Mouse (Mus musculus): ENCODE measurements around the gene Anapc7. TPM values are rescaled to one million over a fixed set of nuclear protein-coding genes. Genes with fewer than 3 reads are reported as not detected.
A peak's percentile ranks its signal among the peaks of the same experiment; 100 is the strongest.

The Anapc7 gene
- polyA plus RNA-seq (2015; fragmentation: Nextera tagmentation; extraction: Ambion mirVana): 22.5 and 22.8 TPM in 2 replicates

DNA sequence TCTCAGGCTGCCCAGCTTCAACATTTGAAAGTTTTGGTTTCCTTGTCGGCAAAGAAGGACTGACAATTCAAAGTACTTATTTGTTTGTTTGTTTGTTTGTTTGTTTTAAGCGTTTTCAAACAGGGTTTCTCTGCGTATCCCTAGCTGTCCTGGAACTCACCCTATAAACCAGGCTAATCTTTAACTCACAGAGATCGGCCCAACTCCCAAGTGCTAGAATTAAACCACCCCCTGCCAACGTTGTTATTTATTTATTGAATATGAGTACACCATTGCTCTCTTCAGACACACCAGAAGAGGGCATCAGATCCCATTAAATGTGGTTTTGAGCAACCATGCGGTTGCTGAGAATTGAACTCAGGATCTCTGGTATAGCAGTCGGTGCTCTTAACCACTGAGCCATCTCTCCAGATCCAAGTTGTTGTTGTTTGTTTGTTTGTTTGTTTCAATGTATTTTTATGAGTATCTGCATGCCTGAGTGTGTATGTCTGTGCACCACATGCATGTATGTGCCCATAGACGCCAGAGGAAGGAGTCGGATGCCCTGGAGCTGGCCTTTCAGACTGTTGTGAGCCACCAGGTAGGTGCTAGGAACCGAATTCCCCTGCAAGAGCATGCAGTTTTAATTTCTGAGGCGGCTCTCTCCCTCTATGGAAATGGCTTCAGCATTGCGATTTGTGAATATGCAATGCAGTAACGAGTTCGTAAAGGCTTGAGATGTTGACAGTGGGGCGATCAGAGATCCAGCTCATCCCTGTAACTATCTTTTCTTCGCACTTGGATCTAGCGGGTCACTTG lies at the start of gene Anapc7:
Gene Anapc7 (plus strand): TSS at position 423 of the 798 bp plus-strand sequence.
- H3K4me3 ChIP-seq (ENCODE audit: low read depth, low read length): peak within 1 kb of the TSS; percentile 95
- no peak for ATAC-seq

DNA sequence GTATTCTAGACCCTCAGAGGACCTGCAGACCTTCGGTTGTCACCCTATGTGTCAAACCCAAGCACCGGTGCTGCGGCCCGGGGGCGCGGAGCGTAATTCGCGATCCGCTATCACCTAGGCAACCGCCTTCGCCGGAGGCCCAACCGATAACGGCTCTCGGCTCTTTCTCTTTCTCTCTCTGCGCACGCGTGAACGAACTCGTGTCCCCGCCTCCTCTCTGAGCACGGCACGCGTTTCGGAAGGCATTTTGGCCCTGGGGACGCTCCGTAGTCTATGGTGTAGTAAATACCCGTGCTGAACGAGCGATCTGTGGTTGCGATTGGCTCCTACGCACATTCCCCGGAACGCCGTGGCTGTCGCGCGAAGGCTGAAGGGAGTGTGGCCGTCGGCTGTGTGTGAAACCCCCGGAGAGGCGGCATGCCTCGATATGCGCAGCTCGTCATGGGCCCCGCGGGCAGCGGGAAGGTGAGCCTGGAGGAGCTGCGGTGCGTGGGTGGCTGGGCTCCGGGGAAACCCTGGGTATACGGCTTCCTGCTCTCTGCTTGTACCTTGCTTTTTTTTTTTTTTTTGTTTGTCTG lies 49.2 kb upstream of the Anapc7 start, which contains the start of gene Fam216a:
Gene Fam216a (minus strand): TSS at position 173 of the 578 bp plus-strand sequence.
- Histone ChIP-seq H3K4me2 (replicated peaks; ENCODE audit: low read depth) (peak within 1 kb of the TSS; percentile 90), H3K4me1 (replicated peaks; ENCODE audit: control insufficient read depth, insufficient read depth, low read length) (no peaks in the 10 kb centered on the region), H3K4me3 (ENCODE audit: low read depth, low read length) (peak within 1 kb of the TSS; percentile 71), H3K27me3 (replicated peaks; ENCODE audit: control insufficient read depth, insufficient read depth, low read length) (no peaks in the 10 kb centered on the region), H3K27ac (ENCODE audit: low read depth, low read length) (peak within 1 kb of the TSS; percentile 85), H3K9me3 (ENCODE audit: control insufficient read depth) (no peaks in the 10 kb centered on the region), H3K9ac (ENCODE audit: low read depth, low read length) (peak within 1 kb of the TSS; percentile 57), H3K36me3 (ENCODE audit: control insufficient read depth, insufficient read depth) (peaks cover 13% of the 10 kb centered on the region; the same call in 1 of the 2 replicates)
- peak; percentile 93 for ATAC-seq
- under 1% methylated on average over 53 of the region's 53 CpGs for WGBS
- TF ChIP-seq CTCF (IDR thresholded peaks at IDR 0.05; ENCODE audit: low read depth): no peak

More for the DNA sequence above, at the start of gene Anapc7:
- Histone ChIP-seq H3K27ac (ENCODE audit: low read depth, low read length) (peak within 1 kb of the TSS; percentile 76), H3K27me3 (replicated peaks; ENCODE audit: control insufficient read depth, insufficient read depth, low read length) (no peaks in the 10 kb centered on the region), H3K9ac (ENCODE audit: low read depth, low read length) (peak within 1 kb of the TSS; percentile 96), H3K36me3 (ENCODE audit: control insufficient read depth, insufficient read depth) (no peaks in the 10 kb centered on the region), H3K9me3 (ENCODE audit: control insufficient read depth) (no peaks in the 10 kb centered on the region), H3K4me2 (replicated peaks; ENCODE audit: low read depth) (peak within 1 kb of the TSS; percentile 75), H3K4me1 (replicated peaks; ENCODE audit: control insufficient read depth, insufficient read depth, low read length) (no peaks in the 10 kb centered on the region)
- 12% methylated on average over 17 of the region's 17 CpGs for WGBS
- peak; percentile 55 for TF ChIP-seq CTCF (IDR thresholded peaks at IDR 0.05; ENCODE audit: low read depth)

DNA sequence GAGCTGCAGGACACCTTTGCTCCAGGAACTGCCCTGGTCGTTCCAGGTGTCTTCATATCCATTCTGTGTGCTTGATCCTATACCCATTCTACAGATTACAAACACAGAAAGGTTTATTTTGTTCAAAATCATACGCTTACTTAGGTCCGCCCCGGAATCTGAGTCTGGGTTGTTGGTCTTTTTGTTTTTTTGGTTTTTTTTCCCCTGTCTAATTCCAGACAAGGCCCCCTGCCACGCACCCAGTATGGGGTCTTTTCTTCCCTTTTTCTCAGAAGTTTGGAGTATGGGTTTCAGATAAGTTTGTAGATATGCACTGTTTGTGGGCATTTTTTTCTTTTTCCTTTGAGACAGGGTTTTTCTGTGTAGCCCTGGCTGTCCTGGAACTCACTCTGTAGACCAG lies 48.6 kb upstream of the Anapc7 start:
- Histone ChIP-seq H3K27me3 (replicated peaks; ENCODE audit: control insufficient read depth, insufficient read depth, low read length) (no peaks in the 10 kb centered on the region), H3K4me3 (ENCODE audit: low read depth, low read length) (peak overlapping the region; percentile 71), H3K4me2 (replicated peaks; ENCODE audit: low read depth) (peak overlapping the region; percentile 90), H3K36me3 (ENCODE audit: control insufficient read depth, insufficient read depth) (peaks cover 7% of the 10 kb centered on the region; the same call in 1 of the 2 replicates), H3K9me3 (ENCODE audit: control insufficient read depth) (no peaks in the 10 kb centered on the region), H3K4me1 (replicated peaks; ENCODE audit: control insufficient read depth, insufficient read depth, low read length) (no peaks in the 10 kb centered on the region), H3K27ac (ENCODE audit: low read depth, low read length) (peak overlapping the region; percentile 85), H3K9ac (ENCODE audit: low read depth, low read length) (peak overlapping the region; percentile 50; the same call in 1 of the 2 replicates)
- no peak for TF ChIP-seq CTCF (IDR thresholded peaks at IDR 0.05; ENCODE audit: low read depth)
- ATAC-seq: no peak
- WGBS: 7% methylated on average over 5 of the region's 5 CpGs

DNA sequence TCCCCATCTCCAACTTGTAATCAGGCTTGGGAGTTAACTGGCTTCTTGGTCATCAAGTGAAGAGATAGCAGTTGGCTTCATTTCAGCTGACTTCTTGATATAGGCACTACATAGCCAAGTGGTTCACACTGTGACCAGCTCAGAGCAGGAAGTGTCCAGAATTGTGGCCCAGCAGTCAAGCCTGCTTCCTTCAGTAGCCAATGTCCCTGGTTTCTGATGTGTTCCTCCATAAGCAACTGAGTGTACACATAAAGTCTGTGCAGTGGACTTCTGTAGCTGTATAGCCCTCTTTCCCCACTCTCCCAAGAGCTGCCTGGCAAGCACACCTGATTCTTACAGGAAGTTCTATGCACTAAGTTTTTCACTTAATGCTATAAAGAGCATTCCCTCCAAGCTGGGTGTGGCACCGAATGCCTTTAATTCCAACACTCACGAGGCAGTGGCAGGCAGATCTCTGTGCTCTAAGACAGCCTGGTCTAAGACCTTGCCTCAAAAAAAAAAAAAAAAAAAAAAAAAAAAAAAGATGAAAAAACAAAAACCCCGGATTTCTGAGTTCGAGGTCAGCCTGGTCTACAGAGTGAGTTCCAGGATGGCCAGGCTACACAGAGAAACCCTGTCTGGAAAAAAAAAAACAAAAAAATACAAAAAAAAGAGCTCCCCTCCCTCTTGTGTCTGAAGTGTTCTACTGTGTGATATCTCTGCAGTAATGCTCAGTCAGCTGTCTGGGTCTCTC lies 44.2 kb upstream of the Anapc7 start:
- H3K4me2 ChIP-seq (replicated peaks; ENCODE audit: low read depth): no peak overlapping the region
- no peaks in the 10 kb centered on the region for H3K27me3 ChIP-seq (replicated peaks; ENCODE audit: control insufficient read depth, insufficient read depth, low read length)
- no peak for TF ChIP-seq CTCF (IDR thresholded peaks at IDR 0.05; ENCODE audit: low read depth)
- no peak for ATAC-seq
- no peak overlapping the region for H3K27ac ChIP-seq (ENCODE audit: low read depth, low read length)
- H3K4me3 ChIP-seq (ENCODE audit: low read depth, low read length): no peak overlapping the region
- H3K9me3 ChIP-seq (ENCODE audit: control insufficient read depth): no peaks in the 10 kb centered on the region
- H3K4me1 ChIP-seq (replicated peaks; ENCODE audit: control insufficient read depth, insufficient read depth, low read length): no peaks in the 10 kb centered on the region
- H3K9ac ChIP-seq (ENCODE audit: low read depth, low read length): no peak overlapping the region
- peaks cover 41% of the 10 kb centered on the region for H3K36me3 ChIP-seq (ENCODE audit: control insufficient read depth, insufficient read depth)
- 84% methylated on average over 4 of the region's 4 CpGs for WGBS

DNA sequence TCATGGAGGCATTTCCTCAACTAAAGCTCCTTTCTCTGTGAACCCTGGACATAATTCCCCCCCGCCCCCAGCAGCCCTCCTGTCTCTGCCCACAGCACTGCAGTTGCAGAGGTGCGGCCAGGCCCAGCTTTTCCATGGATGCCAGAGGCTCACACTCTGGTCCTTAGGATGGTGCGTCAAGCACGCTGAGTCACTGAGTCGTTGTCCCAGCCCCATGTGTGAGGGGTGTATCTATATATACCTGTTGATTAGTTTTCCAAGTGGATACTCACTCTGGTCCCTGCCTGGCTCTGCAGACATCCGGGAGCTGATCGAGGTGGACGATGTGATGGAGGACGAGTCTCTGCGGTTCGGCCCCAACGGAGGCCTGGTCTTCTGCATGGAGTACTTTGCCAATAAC lies 43.3 kb upstream of the Anapc7 start:
- Histone ChIP-seq H3K4me3 (ENCODE audit: low read depth, low read length) (no peak overlapping the region), H3K9ac (ENCODE audit: low read depth, low read length) (no peak overlapping the region), H3K27me3 (replicated peaks; ENCODE audit: control insufficient read depth, insufficient read depth, low read length) (no peaks in the 10 kb centered on the region), H3K4me1 (replicated peaks; ENCODE audit: control insufficient read depth, insufficient read depth, low read length) (no peaks in the 10 kb centered on the region), H3K27ac (ENCODE audit: low read depth, low read length) (no peak overlapping the region), H3K9me3 (ENCODE audit: control insufficient read depth) (no peaks in the 10 kb centered on the region), H3K4me2 (replicated peaks; ENCODE audit: low read depth) (no peak overlapping the region), H3K36me3 (ENCODE audit: control insufficient read depth, insufficient read depth) (peaks cover 43% of the 10 kb centered on the region)
- WGBS: 93% methylated on average over 12 of the region's 12 CpGs
- TF ChIP-seq CTCF (IDR thresholded peaks at IDR 0.05; ENCODE audit: low read depth): no peak
- no peak for ATAC-seq
